Mouse (Mus musculus) megakaryocyte, embryonic 14.5 days (primary cell): ENCODE measurements around the gene Exoc3l4.

Source experiments
- FLI1 ChIP-seq: IDR thresholded peaks from 2 replicates; pipeline ENCODE4 v1.6.1; 2012; ENCODE audit warnings: low read length, inconsistent platforms, mixed read lengths
- GATA1 ChIP-seq: IDR thresholded peaks from 3 replicates; pipeline ENCODE4 v1.6.1; 2012; ENCODE audit warnings: mixed read lengths, low read length, inconsistent platforms, borderline replicate concordance

DNA sequence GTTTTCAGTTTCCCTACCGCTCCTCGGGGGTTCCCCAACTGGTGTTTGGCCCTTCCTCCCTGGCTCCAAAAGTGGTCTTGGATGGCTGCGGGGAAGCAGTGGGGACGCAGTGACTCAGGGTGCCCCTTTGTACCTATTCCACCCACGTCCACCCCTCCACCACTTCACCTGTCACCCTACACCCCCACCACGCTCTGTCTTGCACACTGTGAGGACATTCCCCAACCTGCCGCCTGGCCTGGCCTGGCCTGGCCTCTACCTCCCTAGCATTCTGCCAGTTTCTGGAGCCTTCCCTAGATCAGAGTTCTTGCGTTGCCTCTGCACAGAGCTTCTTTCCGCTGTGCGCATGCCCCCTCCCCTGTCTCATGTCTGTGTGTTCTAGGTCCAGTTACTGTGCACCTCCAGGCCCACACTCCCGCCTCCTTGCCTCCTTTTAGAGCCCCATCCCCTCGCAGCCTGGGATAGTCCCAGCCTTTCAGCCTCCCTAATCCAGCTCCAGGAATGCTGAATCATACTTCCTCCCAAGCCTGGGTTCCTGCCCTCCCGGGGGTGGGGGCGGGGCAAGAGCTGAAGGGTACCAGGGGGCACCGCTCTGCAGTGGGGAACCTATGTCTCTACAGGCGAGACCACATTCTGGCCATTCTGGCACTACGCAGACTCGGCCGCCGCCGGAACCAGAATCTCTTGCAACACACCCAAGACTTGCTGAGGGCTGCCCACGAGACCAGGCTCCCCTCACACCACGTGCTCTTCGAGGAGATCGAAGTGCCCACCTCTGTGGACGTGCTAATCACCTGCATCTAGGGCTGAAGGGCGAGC is 13.4 kb downstream of the Exoc3l4 start:
- TF ChIP-seq FLI1 (no peak), GATA1 (no peak)
